Mouse (Mus musculus): Measurements from ENCODE around the gene Lhfpl3.

The Lhfpl3 gene

GRCm38 (mm10) chr5:23140183-23140921 lies 394.5 kb downstream of the Lhfpl3 start:
- DNase-seq (ENCODE audit: low read depth, low spot score), result no peak

- no peak for DNase-seq (ENCODE audit: low read depth, low spot score)
Observed at GRCm38 (mm10) chr5:23153210-23153609, 407.4 kb downstream of the Lhfpl3 start.

- no peak for DNase-seq (ENCODE audit: low read depth, low spot score)
Observed at GRCm38 (mm10) chr5:23154439-23154838, 408.6 kb downstream of the Lhfpl3 start.

- peak; percentile 52 for DNase-seq (ENCODE audit: low read depth, low spot score)
Observed at GRCm38 (mm10) chr5:23165947-23166350, 420.1 kb downstream of the Lhfpl3 start.

- DNase-seq (ENCODE audit: low read depth, low spot score), result no peak
Observed at GRCm38 (mm10) chr5:23166658-23167057, 420.8 kb downstream of the Lhfpl3 start.

- peak; percentile 65 for DNase-seq (ENCODE audit: low read depth, low spot score)
Observed at GRCm38 (mm10) chr5:23189633-23190032, 443.8 kb downstream of the Lhfpl3 start.

GRCm38 (mm10) chr5:23196879-23197278 lies 451.0 kb downstream of the Lhfpl3 start:
- peak; percentile 48 for DNase-seq (ENCODE audit: low read depth, low spot score)

GRCm38 (mm10) chr5:23213086-23213485 lies 467.2 kb downstream of the Lhfpl3 start:
- DNase-seq (ENCODE audit: low read depth, low spot score), result no peak

- DNase-seq (ENCODE audit: low read depth, low spot score), result no peak
Observed at GRCm38 (mm10) chr5:23214646-23215045, 468.8 kb downstream of the Lhfpl3 start.

- no peak for DNase-seq (ENCODE audit: low read depth, low spot score)
Observed at GRCm38 (mm10) chr5:23219655-23220054, 473.8 kb downstream of the Lhfpl3 start.

GRCm38 (mm10) chr5:23224759-23225536 lies 479.1 kb downstream of the Lhfpl3 start:
- DNase-seq (ENCODE audit: low read depth, low spot score), result peak; percentile 75

GRCm38 (mm10) chr5:23225621-23226020 lies 479.8 kb downstream of the Lhfpl3 start:
- DNase-seq (ENCODE audit: low read depth, low spot score), result no peak

- DNase-seq (ENCODE audit: low read depth, low spot score), result peak; percentile 33
Observed at GRCm38 (mm10) chr5:23226753-23227152, 480.9 kb downstream of the Lhfpl3 start.

- peak; percentile 45 for DNase-seq (ENCODE audit: low read depth, low spot score)
Observed at GRCm38 (mm10) chr5:23246974-23247373, 501.1 kb downstream of the Lhfpl3 start.

- DNase-seq (ENCODE audit: low read depth, low spot score), result no peak
Observed at GRCm38 (mm10) chr5:23247784-23248183, 501.9 kb downstream of the Lhfpl3 start.

GRCm38 (mm10) chr5:23248303-23248702 lies 502.4 kb downstream of the Lhfpl3 start:
- DNase-seq (ENCODE audit: low read depth, low spot score), result no peak

GRCm38 (mm10) chr5:23249896-23250875 lies 504.3 kb downstream of the Lhfpl3 start:
- no peak for DNase-seq (ENCODE audit: low read depth, low spot score)

- DNase-seq (ENCODE audit: low read depth, low spot score), result peak; percentile 47
Observed at GRCm38 (mm10) chr5:23251462-23252224, 505.8 kb downstream of the Lhfpl3 start.

- DNase-seq (ENCODE audit: low read depth, low spot score), result peak; percentile 8
Observed at GRCm38 (mm10) chr5:23255816-23256418, 510.1 kb downstream of the Lhfpl3 start.

GRCm38 (mm10) chr5:23273309-23273708 lies 527.5 kb downstream of the Lhfpl3 start:
- no peak for DNase-seq (ENCODE audit: low read depth, low spot score)
